Mouse (Mus musculus) liver, adult 2 months (tissue): ENCODE results near the gene Polr2a.

ENCODE experiments used
- CTCF ChIP-seq: fragments of 200-500 bp; IDR thresholded peaks from 2 replicates; pipeline ENCODE4 v1.5.1; 2011; ENCODE audit warnings: low read depth, low read length, control low read depth
- POLR2A ChIP-seq: fragments of 200-500 bp; IDR thresholded peaks from 2 replicates; pipeline ENCODE4 v1.6.1; 2011; ENCODE audit warnings: low read length, control low read depth; ENCODE audit not compliant: insufficient read depth; ENCODE audit errors: extremely low read depth

GRCm38 (mm10) chr11:69725951-69726350, 32.5 kb downstream of the Polr2a start:
- TF ChIP-seq CTCF (no peak), POLR2A (no peak)
